Mouse (Mus musculus) gonadal fat pad, adult 2 months (tissue): ENCODE measurements around the gene P3h2. TPM values are rescaled to one million over a fixed set of nuclear protein-coding genes. Genes with fewer than 3 reads are reported as not detected.

ENCODE experiments used
- DNase-seq: peaks from one replicate; pipeline ENCODE4 v3.0.0-alpha.2; 2012; ENCODE audit warnings: low read depth
- polyA plus RNA-seq: library from polyadenylated mRNA; depleted of rRNA; stranded (reverse); fragments of >200 nt; gene quantifications from 2 replicates; pipeline ENCODE4 v1.2.3, GENCODE M21; 2012

P3h2 gene
- polyA plus RNA-seq, 1 experiment, result 1.9 TPM

DNA sequence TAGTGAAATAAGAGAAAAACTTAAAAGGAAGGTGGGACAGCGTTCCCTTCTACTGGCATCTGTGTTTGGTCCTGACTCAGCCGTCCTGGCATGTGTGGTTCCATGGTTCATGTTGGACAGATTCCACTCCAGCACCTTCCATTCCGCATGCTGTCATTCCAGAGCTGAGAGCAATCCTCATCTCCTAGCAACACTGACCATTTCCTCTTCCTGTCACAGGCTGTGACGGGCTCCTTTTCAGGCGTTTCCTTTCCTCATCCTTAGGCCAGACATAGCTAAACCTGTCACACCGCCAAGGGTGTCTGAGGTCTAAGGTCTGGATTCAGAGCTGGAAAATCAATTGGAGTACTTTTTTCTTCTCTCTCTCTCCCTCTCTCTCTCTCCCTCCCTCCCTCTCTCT, 40.5 kb downstream of the P3h2 start:
- DNase-seq, result no peak

DNA sequence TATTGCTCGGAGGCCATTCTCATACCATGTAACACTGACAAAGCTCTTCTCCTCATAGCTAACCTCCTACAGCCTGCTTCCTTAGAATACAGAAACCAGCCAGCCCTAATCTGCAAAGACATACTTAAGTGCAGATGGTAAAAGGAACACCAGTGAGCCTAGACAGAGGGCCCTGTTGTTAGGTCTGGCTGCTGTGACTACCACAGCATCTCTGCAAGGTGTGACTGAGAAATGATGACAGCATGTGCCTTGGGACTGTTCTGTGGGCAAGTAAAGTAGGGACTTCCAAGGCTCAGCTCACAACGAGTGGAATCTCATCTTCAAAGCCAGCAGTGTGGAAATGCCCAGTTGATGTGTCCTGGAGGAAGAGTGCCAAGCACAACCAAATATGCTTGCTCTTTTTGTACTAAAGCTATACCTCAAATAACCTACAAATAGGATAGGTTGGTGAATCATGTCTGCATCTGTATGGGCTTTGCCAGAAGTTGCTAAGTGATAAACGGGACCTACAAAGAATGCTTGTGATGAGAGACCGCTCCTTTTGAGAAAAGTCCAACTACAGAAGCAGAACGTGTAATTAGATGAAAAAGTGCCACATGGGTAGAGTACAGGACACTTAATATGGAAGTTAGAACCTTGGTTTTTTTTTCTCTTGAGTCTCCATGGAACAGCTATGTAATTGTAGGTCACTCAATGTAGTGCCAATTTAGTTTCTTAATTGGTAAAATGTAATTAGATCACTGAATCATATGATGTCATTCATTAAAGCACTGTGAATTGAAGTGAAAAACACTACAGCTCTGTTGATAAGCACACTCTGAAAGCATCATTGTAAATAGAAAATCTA, 45.1 kb downstream of the P3h2 start:
- DNase-seq, result no peak

DNA sequence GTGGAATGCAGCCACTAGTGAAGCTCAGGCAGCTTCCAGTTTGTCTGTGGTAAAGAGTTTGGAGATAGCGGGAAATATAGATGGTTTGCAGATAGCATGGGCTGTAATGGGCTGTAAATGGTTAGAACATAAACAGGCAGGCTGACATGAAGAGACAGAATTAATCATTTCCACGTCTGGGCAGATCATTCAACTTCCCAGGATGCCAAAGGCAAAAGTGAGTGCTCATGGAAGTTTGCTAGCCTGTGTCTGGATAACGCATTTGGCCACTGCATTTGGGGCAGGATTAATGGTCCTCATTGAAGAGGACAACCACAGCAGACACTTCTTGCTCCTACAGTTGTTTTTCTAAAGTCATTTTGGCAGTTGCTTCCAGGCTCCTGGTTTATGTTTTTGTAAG, 52.0 kb downstream of the P3h2 start:
- no peak for DNase-seq

DNA sequence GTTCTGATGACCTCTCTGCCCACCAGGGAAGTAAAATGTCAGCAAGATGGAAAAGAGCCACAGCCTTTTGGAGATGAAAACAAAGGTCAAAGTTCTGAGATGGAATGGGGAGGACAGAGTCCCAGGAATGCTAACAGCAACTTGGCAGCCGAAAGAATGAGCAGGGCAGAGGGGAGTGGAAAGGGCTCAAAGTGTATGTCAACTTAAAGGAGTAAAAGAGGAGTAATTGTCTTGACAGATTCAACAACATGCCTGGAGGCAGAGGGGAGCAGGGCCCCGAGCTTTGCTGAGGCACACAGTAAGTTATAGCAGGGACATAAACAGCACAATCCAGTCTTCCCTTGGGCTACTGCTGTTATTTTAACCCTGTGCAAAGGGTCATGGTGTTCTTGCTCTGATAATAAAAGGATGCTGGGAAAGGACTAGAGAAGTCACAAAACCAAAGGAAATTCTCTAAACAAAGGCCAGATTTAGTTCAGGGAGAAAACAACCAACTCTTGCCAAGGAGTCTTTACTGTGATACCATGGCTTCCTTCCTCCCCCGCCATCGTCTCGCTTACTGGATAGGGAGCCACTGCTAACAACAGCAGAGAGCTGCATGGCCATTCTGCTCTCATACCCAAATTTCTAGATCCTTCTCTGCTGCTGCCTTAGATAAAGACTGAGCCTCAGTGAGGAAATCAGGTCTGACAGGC, 56.0 kb downstream of the P3h2 start:
- DNase-seq, result no peak

DNA sequence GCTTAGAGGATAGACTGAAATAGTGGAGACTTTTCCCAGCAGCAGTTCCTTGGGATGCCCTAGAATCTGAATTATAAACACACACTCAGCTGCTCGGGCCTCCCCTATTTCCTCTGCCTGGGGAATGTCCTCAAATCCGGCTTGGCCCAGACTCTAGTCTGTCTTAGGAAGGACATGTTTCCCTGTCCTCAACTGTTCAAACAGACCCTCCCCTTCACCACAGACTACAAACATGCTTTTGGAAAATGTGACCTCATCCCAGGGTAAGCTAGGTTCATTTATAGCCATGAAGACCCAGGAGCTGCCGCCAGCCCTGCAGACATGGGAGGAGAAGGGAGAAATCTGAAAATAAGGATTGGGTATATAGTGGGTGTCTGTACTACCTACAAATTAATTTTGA, 57.7 kb downstream of the P3h2 start:
- no peak for DNase-seq

DNA sequence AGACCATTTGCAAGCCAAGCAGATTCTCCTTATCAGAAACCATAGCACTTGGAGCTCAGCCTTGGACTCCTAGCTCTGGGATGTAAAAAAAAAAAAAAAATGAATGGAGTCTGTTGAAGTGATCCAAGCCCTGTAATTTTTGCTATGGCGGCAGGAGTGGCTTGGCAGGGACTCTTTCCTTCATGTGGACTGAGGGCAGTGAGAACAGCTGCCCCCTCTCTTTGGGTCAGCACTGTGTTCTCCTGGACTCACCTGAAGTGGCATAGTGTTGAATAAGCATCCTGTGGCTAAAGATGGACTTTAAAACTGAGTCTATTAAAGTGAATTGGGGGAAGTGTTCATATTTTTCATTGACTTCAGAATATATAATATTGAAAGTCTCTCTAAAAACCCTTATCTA, 58.2 kb downstream of the P3h2 start:
- DNase-seq, result no peak

DNA sequence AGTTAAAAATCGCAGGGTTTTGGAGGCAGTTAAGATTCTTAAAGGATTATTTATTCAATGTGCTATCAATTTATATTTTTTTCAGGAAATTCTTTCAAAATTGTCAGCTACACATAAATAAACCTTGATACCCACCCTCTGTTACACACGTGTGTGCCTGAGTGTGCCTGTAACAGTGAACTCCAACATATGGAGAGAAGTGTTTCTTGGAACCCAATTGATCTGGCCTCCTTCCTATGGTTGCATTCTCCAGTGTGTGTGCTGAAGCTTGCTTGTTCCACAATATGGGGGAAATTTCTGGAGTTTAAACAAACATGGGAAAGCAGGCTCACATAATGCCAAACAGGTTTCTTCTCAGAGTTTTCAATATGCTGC, 63.7 kb downstream of the P3h2 start:
- no peak for DNase-seq

DNA sequence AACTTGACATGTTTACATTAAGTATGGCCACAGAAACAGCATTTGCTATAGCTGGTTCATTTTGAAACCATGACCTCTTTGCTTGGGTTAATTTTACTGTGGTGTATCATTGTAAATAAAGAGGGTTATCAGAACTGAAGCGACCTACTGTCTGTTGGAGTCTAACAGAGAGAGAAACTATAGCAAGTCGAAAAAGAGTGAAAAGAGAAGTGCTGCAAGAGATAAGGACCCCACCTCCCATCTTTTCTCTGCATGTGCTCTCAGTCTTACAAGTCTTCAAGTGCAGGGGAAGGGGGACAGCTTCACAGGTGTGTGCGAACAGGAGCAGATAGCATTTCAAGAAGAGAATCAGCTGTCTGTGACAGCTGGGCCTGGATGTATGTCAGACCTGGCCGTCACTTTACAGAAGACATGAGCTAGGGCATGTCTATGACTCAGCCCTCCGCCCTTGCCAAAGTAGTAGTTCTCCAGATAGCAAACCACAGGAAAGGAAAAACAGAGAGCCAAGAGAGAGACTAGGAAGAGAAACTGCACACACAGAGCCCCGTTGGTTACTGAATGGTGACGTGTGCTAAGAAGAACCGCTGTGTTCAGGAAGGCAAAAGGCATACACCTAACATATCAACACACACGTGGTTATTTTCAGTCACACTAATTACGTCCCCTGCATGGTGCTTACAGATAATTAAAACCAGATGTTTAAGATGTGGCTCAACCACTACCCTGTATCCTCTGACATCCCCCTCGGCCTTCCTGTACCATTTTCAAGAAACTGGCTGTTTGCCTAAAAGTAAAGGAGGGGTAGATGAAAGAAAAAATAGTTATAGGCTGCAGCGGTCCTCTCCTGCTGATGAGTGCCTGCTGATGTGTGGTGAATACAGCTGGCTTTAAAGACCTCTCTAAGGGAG, 64.3 kb downstream of the P3h2 start:
- peak; percentile 26 for DNase-seq

DNA sequence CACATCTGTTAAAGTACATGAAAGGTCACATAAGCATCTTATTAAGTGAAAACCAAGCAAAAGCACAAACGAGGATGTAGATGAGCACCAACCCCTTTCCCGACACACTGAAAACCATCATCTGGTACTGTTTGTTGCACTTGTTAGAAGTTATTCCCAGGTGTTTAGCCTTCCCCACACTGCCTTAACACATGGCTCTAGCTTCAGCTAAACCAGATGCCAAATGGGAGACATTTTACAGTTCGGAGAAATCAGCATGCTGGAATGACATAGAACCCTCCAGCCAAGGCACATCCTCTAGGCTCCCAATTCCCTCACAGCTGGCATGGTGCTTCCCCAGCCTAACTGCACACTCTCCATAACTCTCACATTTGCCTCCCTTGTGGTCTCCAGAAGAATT, 66.3 kb downstream of the P3h2 start:
- DNase-seq, result no peak

DNA sequence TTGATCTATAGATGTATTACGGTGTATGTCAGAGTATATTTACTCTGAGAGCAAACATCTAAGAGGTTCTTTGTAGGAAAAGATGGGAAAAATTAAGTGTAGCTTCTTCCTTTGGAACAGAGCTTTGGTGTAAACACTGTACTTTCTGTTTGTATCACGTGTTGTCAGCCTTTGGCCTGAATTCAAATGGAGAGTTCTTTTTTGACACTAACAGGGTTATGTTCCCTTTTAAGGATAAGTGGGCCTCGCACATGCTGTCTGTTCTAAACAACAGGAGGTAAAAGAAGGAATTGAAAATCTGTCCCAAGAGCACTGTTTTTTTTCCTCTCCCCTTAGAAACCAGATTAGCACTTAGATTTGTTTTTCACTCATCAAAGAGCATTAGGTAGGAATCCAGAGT, 70.1 kb downstream of the P3h2 start:
- DNase-seq, result no peak

DNA sequence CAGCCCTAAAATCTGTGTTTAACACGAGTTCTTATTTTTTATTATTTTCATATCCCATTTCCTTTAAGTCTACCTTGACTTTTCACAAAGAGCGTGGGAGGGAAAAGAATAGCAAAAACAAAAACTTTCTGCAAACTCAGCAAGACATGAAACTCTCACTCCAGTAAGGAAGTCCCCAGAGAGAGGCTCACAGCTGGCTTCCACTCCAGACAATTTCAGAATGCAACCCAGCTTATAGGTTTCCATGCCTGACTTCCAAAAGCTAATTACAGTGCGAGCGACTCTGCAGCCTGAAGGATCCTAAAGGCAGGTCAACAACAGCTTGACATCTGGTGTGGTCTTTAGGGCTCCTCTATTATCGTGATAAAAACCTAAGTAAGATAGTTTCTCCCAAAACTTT, 70.5 kb downstream of the P3h2 start:
- no peak for DNase-seq

DNA sequence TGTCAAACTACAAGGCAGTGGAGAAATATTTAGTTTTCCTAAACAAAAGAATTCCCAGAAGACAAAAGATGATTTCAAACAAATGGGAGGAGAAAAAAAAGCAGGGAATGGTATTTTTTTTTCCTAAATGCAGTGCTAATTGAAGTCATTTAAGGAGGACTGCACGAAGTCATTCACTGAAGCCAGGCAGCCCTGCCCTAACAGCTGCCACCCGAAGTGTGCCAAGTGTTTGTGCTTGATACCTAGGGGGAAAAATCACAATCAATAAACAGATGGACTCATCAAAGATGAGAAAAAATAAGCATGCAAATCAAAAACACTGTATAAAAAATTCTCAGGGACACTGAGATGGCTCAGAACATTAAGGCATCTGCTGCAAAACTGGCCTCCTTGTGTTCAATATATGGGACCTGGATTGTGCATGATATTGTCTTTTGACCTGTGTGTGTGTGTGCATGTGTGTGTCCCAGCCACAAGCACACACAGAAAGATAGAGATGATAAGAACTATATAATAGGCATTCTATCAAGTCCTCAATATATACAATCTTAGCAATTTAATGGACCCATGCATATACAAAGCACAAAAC, 76.1 kb downstream of the P3h2 start:
- no peak for DNase-seq

DNA sequence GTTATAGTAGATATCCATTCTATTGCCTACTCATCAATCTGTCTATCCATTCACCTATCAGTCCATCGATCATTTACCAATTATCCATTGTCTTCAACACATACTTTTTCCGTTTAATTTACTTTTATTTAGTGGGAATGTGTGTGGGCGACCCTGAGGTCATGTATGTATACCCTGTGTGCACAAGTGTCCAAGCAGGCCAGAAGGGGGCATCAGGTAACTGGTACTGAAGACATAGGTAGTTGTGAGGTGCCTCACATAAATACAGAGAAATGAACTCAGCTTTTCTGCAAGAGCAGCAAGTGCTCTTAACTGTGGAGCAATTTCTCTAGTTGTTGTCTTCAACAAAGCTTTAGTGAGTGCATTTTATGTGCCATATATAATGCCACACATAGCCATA, 79.2 kb downstream of the P3h2 start:
- DNase-seq, result no peak

DNA sequence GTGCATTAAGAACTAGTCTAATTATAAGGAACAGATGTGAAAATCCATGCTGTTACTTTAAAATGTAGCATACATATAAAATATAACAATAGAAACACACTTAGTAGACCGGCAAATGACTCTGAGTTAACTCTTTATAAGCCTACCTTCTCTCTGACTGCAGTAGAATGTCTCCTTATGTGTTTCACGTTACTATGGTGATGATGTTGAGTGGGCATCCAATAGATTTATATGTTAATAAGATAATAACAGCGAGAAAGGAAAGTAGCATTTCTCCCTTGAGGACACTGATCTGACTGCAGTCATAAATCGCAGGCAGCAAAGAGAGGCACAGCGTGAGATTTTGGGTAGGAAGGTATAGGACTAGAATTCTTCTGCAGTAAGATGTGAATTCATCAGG, 81.0 kb downstream of the P3h2 start:
- no peak for DNase-seq

DNA sequence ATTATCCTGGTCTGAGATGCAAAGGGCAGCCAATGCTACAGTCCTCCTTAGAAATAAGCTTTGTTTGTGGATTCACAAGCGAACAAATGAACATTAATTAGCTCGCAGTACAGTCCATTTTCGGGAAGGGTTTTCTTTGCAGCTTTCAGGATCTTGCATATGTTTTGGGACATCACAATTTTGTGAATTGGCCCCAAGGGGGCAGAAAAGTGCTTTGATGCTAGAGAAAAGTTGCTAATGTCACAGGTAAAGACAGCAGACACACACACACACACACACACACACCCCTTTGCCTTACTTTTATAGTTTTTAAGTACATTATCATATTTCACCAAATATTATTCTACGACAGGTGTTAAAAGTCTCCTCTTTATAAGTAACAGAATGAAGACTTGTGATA, 82.2 kb downstream of the P3h2 start:
- no peak for DNase-seq

DNA sequence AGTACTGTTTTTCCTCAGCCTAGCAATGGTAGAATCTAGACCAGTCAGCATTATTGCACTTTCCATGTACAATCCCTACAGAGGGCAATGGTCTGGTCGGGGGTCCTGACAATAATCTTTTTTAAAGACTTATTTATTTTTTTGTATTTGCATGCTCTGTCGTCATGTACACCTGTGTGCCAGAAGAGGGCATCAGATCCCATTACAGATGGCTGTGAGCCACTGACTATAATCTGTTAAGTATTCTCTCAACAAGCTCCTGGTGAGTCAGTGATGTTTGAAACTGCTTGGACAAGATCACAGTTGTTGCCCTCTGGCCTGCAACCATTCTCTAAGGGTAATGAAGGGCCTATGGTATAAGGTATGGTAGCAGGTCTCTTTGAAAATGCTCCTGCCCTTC, 83.8 kb downstream of the P3h2 start:
- DNase-seq, result no peak

DNA sequence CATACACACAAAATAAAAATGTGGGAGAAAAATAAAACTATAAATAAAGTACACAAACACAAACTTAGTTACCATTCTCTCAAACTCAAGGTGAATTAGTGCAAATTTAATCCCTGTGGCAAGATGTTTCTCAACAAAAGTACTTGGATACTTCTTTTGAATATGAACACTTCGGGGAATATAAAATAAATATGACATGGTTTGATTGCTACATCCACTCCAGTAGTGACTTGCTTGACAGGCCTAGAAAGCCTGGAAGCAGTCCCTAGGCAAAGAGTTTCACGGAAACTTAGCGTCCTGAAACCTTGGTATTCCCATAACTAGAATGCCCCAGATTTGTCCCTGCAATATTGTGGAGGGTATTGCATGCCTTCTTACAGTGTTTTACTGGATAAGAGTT, 99.8 kb downstream of the P3h2 start:
- DNase-seq, result peak; percentile 61

DNA sequence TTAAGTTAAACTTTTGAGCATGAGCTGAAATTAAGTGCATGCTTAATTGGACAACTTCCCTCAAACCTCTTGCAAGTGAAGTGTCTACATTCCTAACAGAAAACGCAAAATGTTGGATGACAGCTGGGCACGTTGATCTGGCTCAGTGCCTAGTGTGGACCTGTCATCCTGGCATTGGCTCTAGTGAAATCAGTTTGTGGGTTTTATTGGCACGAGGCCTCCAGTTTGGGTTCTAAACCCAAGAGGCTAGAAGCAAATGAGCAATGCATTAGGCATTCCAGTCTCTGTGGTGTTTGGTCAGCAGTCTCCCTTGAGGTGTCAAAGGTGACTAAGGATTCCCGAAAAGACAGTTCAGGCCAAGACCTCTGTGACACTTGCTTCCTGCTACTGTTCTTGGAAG, 102.3 kb downstream of the P3h2 start:
- DNase-seq, result peak; percentile 40

DNA sequence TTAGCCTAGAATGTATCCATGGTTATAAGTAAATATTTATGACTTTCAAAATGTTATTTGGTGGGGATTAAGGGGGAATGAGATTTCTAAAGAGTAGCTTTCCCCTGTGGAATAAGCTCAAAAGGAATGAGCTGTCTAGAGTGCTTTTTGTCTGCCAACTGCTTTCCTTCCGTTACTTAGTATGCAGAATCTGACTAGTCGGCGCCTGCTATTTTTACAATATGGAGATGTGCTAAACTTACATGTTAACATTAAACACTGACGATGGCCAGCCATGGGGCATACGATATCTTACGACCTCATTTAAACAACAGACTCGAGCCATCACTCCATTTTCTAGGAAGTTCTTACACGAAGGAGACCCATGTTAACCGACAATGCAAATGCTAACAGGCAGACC, 102.7 kb downstream of the P3h2 start:
- no peak for DNase-seq

DNA sequence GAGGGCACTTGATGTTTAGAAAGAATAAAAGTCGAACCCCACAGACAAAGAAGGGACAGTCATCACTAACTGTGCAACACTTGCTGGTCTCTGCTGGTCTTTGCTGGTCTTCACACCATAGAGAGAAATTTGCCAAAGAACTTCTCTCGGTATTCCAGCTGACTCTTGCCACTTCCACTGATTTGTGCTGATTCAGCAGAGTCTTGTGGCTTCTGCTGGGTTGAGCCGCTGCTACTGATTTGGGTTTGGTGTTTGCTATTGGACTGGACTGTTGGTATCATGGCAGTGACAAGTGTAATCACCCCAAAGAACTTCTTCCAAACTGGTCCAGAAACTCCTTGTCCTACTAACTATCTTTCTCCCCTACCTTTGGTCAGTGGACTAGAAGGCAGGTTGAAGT, 111.0 kb downstream of the P3h2 start:
- DNase-seq, result no peak

DNA sequence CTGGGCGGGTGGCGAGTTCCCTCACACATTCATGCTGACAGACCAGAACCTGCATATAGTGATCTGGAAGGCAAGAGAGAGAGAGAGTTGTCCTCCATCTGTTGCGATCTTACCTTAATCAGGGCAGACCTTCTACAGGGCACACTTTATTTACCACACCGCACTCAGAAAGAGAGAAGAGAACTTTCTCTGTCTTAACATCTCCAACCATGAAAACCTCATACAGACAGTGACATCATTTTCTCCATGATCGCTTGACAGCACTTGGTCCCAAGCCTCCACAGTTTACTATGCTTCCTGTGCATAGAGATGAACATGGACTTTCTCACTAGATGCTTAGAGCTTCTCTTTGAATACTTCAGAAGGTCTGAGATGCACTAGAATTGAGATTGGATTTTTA, 118.4 kb downstream of the P3h2 start:
- no peak for DNase-seq

DNA sequence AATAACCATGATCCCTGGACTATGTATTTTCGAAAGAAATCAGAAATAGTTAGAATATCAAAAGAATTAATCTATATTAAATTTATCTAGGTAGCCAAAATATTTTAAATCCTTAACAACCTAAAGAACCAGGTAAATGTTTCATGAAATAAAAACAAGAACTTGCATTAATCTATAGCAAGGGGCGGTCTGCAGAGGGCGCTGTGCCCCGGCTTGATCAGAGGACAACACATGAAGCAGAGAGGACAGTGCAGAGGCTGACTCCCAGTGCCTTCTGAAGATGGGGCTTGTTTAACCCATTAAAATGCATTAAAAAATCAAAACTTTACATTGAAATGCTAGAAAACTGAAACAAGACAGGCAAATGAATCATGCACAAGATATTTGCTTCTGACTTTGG, 121.9 kb downstream of the P3h2 start:
- no peak for DNase-seq
